Mouse (Mus musculus) kidney, embryonic 16.5 days (tissue): ENCODE measurements around the gene Pikfyve. TPM values are rescaled to one million over a fixed set of nuclear protein-coding genes. Genes with fewer than 3 reads are reported as not detected.

Source experiments
- ATAC-seq: fragments of 200-750 bp; cut with Nextera tagmentation; 2 replicates; pipeline ENCODE4 v1.8.0; 2017; ENCODE audit warnings: moderate TSS enrichment; ENCODE audit not compliant: low FRiP score, low TSS enrichment
- H3K27ac ChIP-seq: fragments of 300-500 bp; sonication (generic); 2 replicates; pipeline ENCODE4 v1.5.1; 2014; ENCODE audit warnings: low read length
- H3K27me3 ChIP-seq: fragments of 300-500 bp; sonication (generic); 2 replicates; pipeline ENCODE4 v1.6.1; 2014; ENCODE audit warnings: low read length, control low read depth, mixed read lengths; ENCODE audit not compliant: insufficient read depth
- H3K36me3 ChIP-seq: fragments of 300-500 bp; sonication (generic); 2 replicates; pipeline ENCODE4 v1.6.1; 2014; ENCODE audit warnings: low read length, control low read depth, mixed read lengths; ENCODE audit not compliant: insufficient read depth
- H3K4me1 ChIP-seq: fragments of 300-500 bp; sonication (generic); 2 replicates; pipeline ENCODE4 v1.6.1; 2014; ENCODE audit warnings: low read length, control low read depth, mixed read lengths; ENCODE audit not compliant: insufficient read depth
- H3K4me2 ChIP-seq: fragments of 300-500 bp; sonication (generic); replicated peaks from 2 replicates; pipeline ENCODE4 v1.6.1; 2014; ENCODE audit warnings: low read depth, low read length
- H3K4me3 ChIP-seq: fragments of 300-500 bp; sonication (generic); 2 replicates; pipeline ENCODE4 v1.5.1; 2014; ENCODE audit warnings: mild to moderate bottlenecking, low read length
- H3K9ac ChIP-seq: fragments of 300-500 bp; sonication (generic); replicated peaks from 2 replicates; pipeline ENCODE4 v1.6.1; 2014; ENCODE audit warnings: low read length
- H3K9me3 ChIP-seq: fragments of 300-500 bp; sonication (generic); 2 replicates; pipeline ENCODE4 v1.6.1; 2016; ENCODE audit warnings: low read length, control low read depth
- WGBS: fragments of 180-500 bp; shearing (Covaris S2); extraction: QIAGEN DNeasy Blood & Tissue Kit; methylation state at CpG from one replicate; pipeline ENCODE4 v1.1.7; 2014; 5-methylcytosine and 5-hydroxymethylcytosine counted together
- polyA plus RNA-seq: library from polyadenylated mRNA; unstranded; fragments of >200 nt; fragmentation: Nextera tagmentation; extraction: Ambion mirVana; gene quantifications from 2 replicates; pipeline ENCODE4 v1.2.1, GENCODE M21; 2015

Pikfyve gene
- polyA plus RNA-seq, 1 experiment from 2014 or later, result 10.0 TPM

GRCm38 (mm10) chr1:65169536-65169935 lies 16.9 kb upstream of the Pikfyve start:
- Histone ChIP-seq H3K9ac (no peak overlapping the region), H3K4me2 (no peak overlapping the region), H3K4me3 (no peak overlapping the region), H3K27me3 (no peaks in the 10 kb centered on the region), H3K4me1 (no peaks in the 10 kb centered on the region), H3K27ac (no peak overlapping the region), H3K36me3 (peaks cover 54% of the 10 kb centered on the region), H3K9me3 (no peaks in the 10 kb centered on the region)
- 92% methylated on average over 7 of the region's 7 CpGs for WGBS
- ATAC-seq, result no peak

GRCm38 (mm10) chr1:65169947-65170346 lies 16.5 kb upstream of the Pikfyve start:
- H3K9me3 ChIP-seq, result no peaks in the 10 kb centered on the region
- no peaks in the 10 kb centered on the region for H3K27me3 ChIP-seq
- no peaks in the 10 kb centered on the region for H3K4me1 ChIP-seq
- WGBS, result 91% methylated on average over 5 of the region's 5 CpGs
- no peak overlapping the region for H3K4me2 ChIP-seq
- no peak overlapping the region for H3K27ac ChIP-seq
- H3K4me3 ChIP-seq, result no peak overlapping the region
- H3K36me3 ChIP-seq, result peaks cover 50% of the 10 kb centered on the region
- no peak overlapping the region for H3K9ac ChIP-seq
- ATAC-seq, result no peak

- H3K36me3 ChIP-seq, result peaks cover 37% of the 10 kb centered on the region
- H3K9me3 ChIP-seq, result no peaks in the 10 kb centered on the region
- H3K27ac ChIP-seq, result no peak overlapping the region
- no peak overlapping the region for H3K4me2 ChIP-seq
- ATAC-seq, result no peak
- H3K9ac ChIP-seq, result no peak overlapping the region
- no peak overlapping the region for H3K4me3 ChIP-seq
- 0 out of 2 replicates have a peak, but pooled peaks cover 7% of the 10 kb centered on the region for H3K4me1 ChIP-seq
- no peaks in the 10 kb centered on the region for H3K27me3 ChIP-seq
- 87% methylated on average over 4 of the region's 4 CpGs for WGBS
These were observed 14.9 kb upstream of the Pikfyve start for GRCm38 (mm10) chr1:65171579-65171978.

- ATAC-seq, result no peak
- 91% methylated on average over 2 of the region's 2 CpGs for WGBS
- Histone ChIP-seq H3K4me2 (no peak overlapping the region), H3K27ac (no peak overlapping the region), H3K27me3 (no peaks in the 10 kb centered on the region), H3K36me3 (peaks cover 28% of the 10 kb centered on the region), H3K4me3 (no peak overlapping the region), H3K9ac (no peak overlapping the region), H3K4me1 (0 out of 2 replicates have a peak, but pooled peaks cover 15% of the 10 kb centered on the region), H3K9me3 (no peaks in the 10 kb centered on the region)
These were observed 12.8 kb upstream of the Pikfyve start for GRCm38 (mm10) chr1:65173716-65174115.

DNA sequence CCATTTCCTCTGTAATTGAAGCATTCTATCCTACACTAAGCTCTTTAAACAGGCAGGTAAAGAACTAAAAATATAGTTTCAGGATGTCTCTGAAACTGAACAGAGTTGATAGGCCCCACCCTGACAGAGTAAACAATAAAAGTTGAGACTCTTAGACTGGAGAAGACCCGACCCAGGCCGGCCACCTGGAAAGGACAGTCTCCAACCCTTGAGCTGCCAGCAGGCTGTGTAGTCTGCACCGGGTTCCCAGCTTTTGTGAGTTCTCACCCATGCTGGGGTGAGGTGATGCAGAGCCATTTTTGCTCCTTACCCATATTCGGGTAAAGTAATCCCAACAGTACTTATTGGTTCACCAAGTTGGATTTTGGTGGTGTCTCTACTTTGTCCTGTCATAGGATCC lies 10.3 kb upstream of the Pikfyve start:
- H3K9ac ChIP-seq, result no peak overlapping the region
- H3K4me1 ChIP-seq, result 0 out of 2 replicates have a peak, but pooled peaks cover 18% of the 10 kb centered on the region
- peak overlapping the region; percentile 4; the same call in 1 of the 2 replicates for H3K4me2 ChIP-seq
- no peak overlapping the region for H3K27ac ChIP-seq
- H3K4me3 ChIP-seq, result peak overlapping the region; percentile 9; the same call in 1 of the 2 replicates
- no peaks in the 10 kb centered on the region for H3K9me3 ChIP-seq
- no peak for ATAC-seq
- peaks cover 7% of the 10 kb centered on the region; the same call in 1 of the 2 replicates for H3K36me3 ChIP-seq
- 59% methylated on average over 4 of the region's 4 CpGs for WGBS
- no peaks in the 10 kb centered on the region for H3K27me3 ChIP-seq

DNA sequence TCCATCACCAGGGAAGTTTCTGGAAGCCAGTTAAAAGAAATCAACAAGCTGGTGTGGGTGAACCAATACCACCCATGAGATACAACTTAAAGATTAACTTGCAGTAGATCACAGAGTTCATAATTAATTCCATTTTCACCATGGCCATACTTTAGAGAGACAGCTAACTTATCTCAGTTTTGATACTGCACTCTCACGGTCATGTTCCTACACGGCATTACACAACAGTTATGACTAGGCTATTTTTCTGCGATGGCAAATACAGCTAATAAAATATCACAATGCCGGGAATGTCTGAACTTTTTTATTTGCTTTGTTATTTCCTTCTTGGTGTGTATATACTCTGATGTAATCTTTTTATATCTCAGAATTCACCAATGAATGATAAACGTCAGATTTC lies 9.6 kb upstream of the Pikfyve start:
- 70% methylated on average over 5 of the region's 5 CpGs for WGBS
- 0 out of 2 replicates have a peak overlapping the region, but pooled peaks have one; percentile 14 for H3K4me2 ChIP-seq
- H3K36me3 ChIP-seq, result peaks cover under 1% of the 10 kb centered on the region; the same call in 1 of the 2 replicates
- H3K27me3 ChIP-seq, result no peaks in the 10 kb centered on the region
- no peaks in the 10 kb centered on the region for H3K9me3 ChIP-seq
- ATAC-seq, result no peak
- no peak overlapping the region for H3K4me3 ChIP-seq
- H3K9ac ChIP-seq, result no peak overlapping the region
- H3K4me1 ChIP-seq, result 0 out of 2 replicates have a peak, but pooled peaks cover 18% of the 10 kb centered on the region
- H3K27ac ChIP-seq, result no peak overlapping the region

- no peaks in the 10 kb centered on the region for H3K9me3 ChIP-seq
- no peak for ATAC-seq
- H3K27ac ChIP-seq, result peak overlapping the region; percentile 46; the same call in 1 of the 2 replicates
- 0 out of 2 replicates have a peak, but pooled peaks cover 18% of the 10 kb centered on the region for H3K4me1 ChIP-seq
- peak overlapping the region; percentile 66 for H3K4me2 ChIP-seq
- H3K27me3 ChIP-seq, result no peaks in the 10 kb centered on the region
- H3K36me3 ChIP-seq, result no peaks in the 10 kb centered on the region
- H3K4me3 ChIP-seq, result peak overlapping the region; percentile 80
- WGBS, result 16% methylated on average over 3 of the region's 3 CpGs
- 0 out of 2 replicates have a peak overlapping the region, but pooled peaks have one; percentile 1 for H3K9ac ChIP-seq
These were observed 9.0 kb upstream of the Pikfyve start for GRCm38 (mm10) chr1:65177452-65177851.

- H3K36me3 ChIP-seq, result no peaks in the 10 kb centered on the region
- peak overlapping the region; percentile 80 for H3K4me3 ChIP-seq
- H3K27ac ChIP-seq, result peak overlapping the region; percentile 97
- peak overlapping the region; percentile 81 for H3K9ac ChIP-seq
- WGBS, result 2% methylated on average over 27 of the region's 27 CpGs
- H3K4me1 ChIP-seq, result 0 out of 2 replicates have a peak, but pooled peaks cover 18% of the 10 kb centered on the region
- ATAC-seq, result peak; percentile 93
- no peaks in the 10 kb centered on the region for H3K27me3 ChIP-seq
- no peaks in the 10 kb centered on the region for H3K9me3 ChIP-seq
- peak overlapping the region; percentile 66 for H3K4me2 ChIP-seq
These were observed 8.2 kb upstream of the Pikfyve start for GRCm38 (mm10) chr1:65178126-65178901.

DNA sequence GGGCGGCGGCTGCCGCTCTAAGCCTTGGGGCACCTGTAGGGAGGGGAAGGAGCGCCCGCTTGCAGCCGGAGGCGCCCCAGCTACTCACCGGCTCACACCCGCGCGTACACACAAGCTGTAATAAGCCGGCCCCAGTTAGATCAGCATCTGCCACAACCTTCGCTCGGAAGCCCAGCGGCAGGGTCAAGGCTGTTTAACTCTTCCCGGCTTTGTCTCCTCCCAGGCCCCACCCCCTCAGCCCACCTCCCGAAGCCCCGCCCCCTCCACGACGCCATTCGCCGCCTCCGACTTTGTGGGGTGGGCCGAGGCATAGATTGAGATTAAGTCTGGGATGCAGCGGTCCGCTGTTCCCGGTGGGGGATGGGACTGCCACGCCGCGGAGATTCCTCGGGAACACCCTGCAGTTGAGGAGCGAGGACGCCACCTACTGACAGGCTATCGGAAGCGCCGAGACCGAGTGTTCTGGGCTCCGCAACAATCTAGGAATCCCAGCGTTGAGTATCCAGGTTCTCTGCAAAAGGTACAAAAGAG lies 7.5 kb upstream of the Pikfyve start:
- H3K9me3 ChIP-seq, result no peaks in the 10 kb centered on the region
- ATAC-seq, result peak; percentile 95
- no peaks in the 10 kb centered on the region for H3K36me3 ChIP-seq
- no peaks in the 10 kb centered on the region for H3K27me3 ChIP-seq
- peak overlapping the region; percentile 81 for H3K9ac ChIP-seq
- under 1% methylated on average over 39 of the region's 39 CpGs for WGBS
- peak overlapping the region; percentile 66 for H3K4me2 ChIP-seq
- H3K4me1 ChIP-seq, result 0 out of 2 replicates have a peak, but pooled peaks cover 18% of the 10 kb centered on the region
- H3K27ac ChIP-seq, result peak overlapping the region; percentile 97
- peak overlapping the region; percentile 80 for H3K4me3 ChIP-seq
